Comparison of ENCODE assay signal across 15 mouse cellular contexts in genomic region chr10:51014901-51015300, GRCm38 (mm10).
A peak's percentile ranks its signal among the peaks of the same experiment; 100 is the strongest.
DNase-seq lines count a peak whose midpoint lies in the region; ATAC-seq and TF ChIP-seq lines count a peak whose summit lies in the region.
"Had no signal": no experiment of that assay in that cellular context is flagged by ENCODE, and none has a peak within 500 bp of the region (broad histone marks: within the 10 kb centered on the region; RNA-seq: fewer than 3 reads in every experiment).

No protein-coding gene starts in this region.

- no peaks in the 10 kb centered on the region for H3K27me3 ChIP-seq in embryonic facial prominence, embryonic 14.5 days (replicated peaks; ENCODE audit: control insufficient read depth, insufficient read depth, low read length)
- H3K27me3 ChIP-seq in embryonic facial prominence, embryonic 10.5 days (replicated peaks; ENCODE audit: low read depth, poor library complexity, severe bottlenecking), result peaks cover 6% of the 10 kb centered on the region; the same call in 1 of the 2 replicates
- H3K27me3 ChIP-seq in forebrain, embryonic 14.5 days (replicated peaks; ENCODE audit: control insufficient read depth, insufficient read depth, low read length), result no peaks in the 10 kb centered on the region
- no peaks in the 10 kb centered on the region for H3K27me3 ChIP-seq in hindbrain, postnatal 0 days (ENCODE audit: insufficient read depth, low read length)
- H3K27me3 ChIP-seq: heart, embryonic 15.5 days; limb, embryonic 15.5 days had no signal

- peak; percentile 40 for DNase-seq in embryonic facial prominence, embryonic 14.5 days (ENCODE audit: low spot score)
- DNase-seq in embryonic facial prominence, embryonic 10.5 days (ENCODE audit: low spot score), result no peak
- DNase-seq in Muller cell, postnatal 12 days (ENCODE audit: inconsistent ontology term), result peak; percentile 34
- peak; percentile 70 for DNase-seq in forebrain, embryonic 14.5 days (ENCODE audit: low spot score)
- peak; percentile 61 for DNase-seq in hindbrain, postnatal 0 days (ENCODE audit: low spot score)
- DNase-seq in kidney, postnatal 36 days, result no peak
- no peak for DNase-seq in heart, postnatal 4 days
- DNase-seq: B cell, adult 2 months; cerebellum, adult 8-10 months; gastrocnemius, adult 2 months; heart, adult 11 months; liver, postnatal 0 days had no signal

- no peak overlapping the region for H3K4me2 ChIP-seq in embryonic facial prominence, embryonic 14.5 days (ENCODE audit: low read depth, low read length)
- no peak overlapping the region for H3K4me2 ChIP-seq in forebrain, embryonic 14.5 days (ENCODE audit: low read length)
- H3K4me2 ChIP-seq in hindbrain, postnatal 0 days (ENCODE audit: low read depth, low read length), result no peak overlapping the region
- H3K4me2 ChIP-seq: heart, embryonic 15.5 days; limb, embryonic 15.5 days had no signal

- no peaks in the 10 kb centered on the region for H3K9me3 ChIP-seq in embryonic facial prominence, embryonic 14.5 days (ENCODE audit: control insufficient read depth, low read length)
- H3K9me3 ChIP-seq in embryonic facial prominence, embryonic 10.5 days, result no peaks in the 10 kb centered on the region
- H3K9me3 ChIP-seq in forebrain, embryonic 14.5 days (replicated peaks; ENCODE audit: control insufficient read depth, low read length), result no peaks in the 10 kb centered on the region
- H3K9me3 ChIP-seq in hindbrain, postnatal 0 days (ENCODE audit: low read length), result no peaks in the 10 kb centered on the region
- H3K9me3 ChIP-seq: heart, embryonic 15.5 days; limb, embryonic 15.5 days had no signal

- no peaks in the 10 kb centered on the region for H3K36me3 ChIP-seq in embryonic facial prominence, embryonic 14.5 days (ENCODE audit: control insufficient read depth, insufficient read depth, low read length)
- no peaks in the 10 kb centered on the region for H3K36me3 ChIP-seq in embryonic facial prominence, embryonic 10.5 days (replicated peaks)
- H3K36me3 ChIP-seq in forebrain, embryonic 14.5 days (ENCODE audit: control insufficient read depth, insufficient read depth, low read length), result no peaks in the 10 kb centered on the region
- H3K36me3 ChIP-seq in hindbrain, postnatal 0 days (ENCODE audit: insufficient read depth, low read length), result no peaks in the 10 kb centered on the region
- H3K36me3 ChIP-seq: heart, embryonic 15.5 days; limb, embryonic 15.5 days had no signal

- H3K27ac ChIP-seq in embryonic facial prominence, embryonic 14.5 days (replicated peaks; ENCODE audit: low read depth, low read length), result no peak overlapping the region
- H3K27ac ChIP-seq in embryonic facial prominence, embryonic 10.5 days (replicated peaks), result no peak overlapping the region
- no peak overlapping the region for H3K27ac ChIP-seq in forebrain, embryonic 14.5 days (ENCODE audit: low read depth, low read length)
- no peak overlapping the region for H3K27ac ChIP-seq in hindbrain, postnatal 0 days
- H3K27ac ChIP-seq: gastrocnemius, adult 2 months; heart, embryonic 15.5 days; limb, embryonic 15.5 days had no signal

- no peak for ATAC-seq in embryonic facial prominence, embryonic 14.5 days (ENCODE audit: low read depth)
- ATAC-seq in forebrain, embryonic 14.5 days, result peak; percentile 88
- ATAC-seq in hindbrain, postnatal 0 days, result peak; percentile 66; the same call in 1 of the 2 replicates
- no peak for ATAC-seq in CD4-positive, CD25-positive, alpha-beta regulatory T cell, adult 4 months
- ATAC-seq: liver, postnatal 0 days had no signal

- 0 out of 2 replicates have a peak, but pooled peaks cover 6% of the 10 kb centered on the region for H3K4me1 ChIP-seq in embryonic facial prominence, embryonic 14.5 days (ENCODE audit: control insufficient read depth, insufficient read depth, low read length)
- H3K4me1 ChIP-seq in embryonic facial prominence, embryonic 10.5 days, result peaks cover 13% of the 10 kb centered on the region
- peaks cover 8% of the 10 kb centered on the region; the same call in 1 of the 2 replicates for H3K4me1 ChIP-seq in forebrain, embryonic 14.5 days (ENCODE audit: control insufficient read depth, insufficient read depth, low read length)
- H3K4me1 ChIP-seq in hindbrain, postnatal 0 days (ENCODE audit: insufficient read depth, low read length), result peaks cover 3% of the 10 kb centered on the region; the same call in 1 of the 2 replicates

- H3K4me3 ChIP-seq in embryonic facial prominence, embryonic 14.5 days (ENCODE audit: low read depth, low read length), result no peak overlapping the region
- no peak overlapping the region for H3K4me3 ChIP-seq in embryonic facial prominence, embryonic 10.5 days
- no peak overlapping the region for H3K4me3 ChIP-seq in forebrain, embryonic 14.5 days (ENCODE audit: low read depth, low read length)
- no peak overlapping the region for H3K4me3 ChIP-seq in hindbrain, postnatal 0 days (ENCODE audit: low read length)
- H3K4me3 ChIP-seq: gastrocnemius, adult 2 months; heart, embryonic 15.5 days; limb, embryonic 15.5 days had no signal

- no peak overlapping the region for H3K9ac ChIP-seq in embryonic facial prominence, embryonic 14.5 days (ENCODE audit: low read depth, low read length)
- no peak overlapping the region for H3K9ac ChIP-seq in forebrain, embryonic 14.5 days (ENCODE audit: low read length)
- no peak overlapping the region for H3K9ac ChIP-seq in hindbrain, postnatal 0 days (replicated peaks; ENCODE audit: low read length)
- H3K9ac ChIP-seq: heart, embryonic 15.5 days; limb, embryonic 15.5 days; liver, postnatal 0 days had no signal

- TF ChIP-seq CTCF in hindbrain, postnatal 0 days (IDR thresholded peaks at IDR 0.05; ENCODE audit: low read depth), result no peak

- WGBS in embryonic facial prominence, embryonic 14.5 days, result 48% methylated on average over 2 of the region's 2 CpGs
- 63% methylated on average over 2 of the region's 2 CpGs for WGBS in embryonic facial prominence, embryonic 10.5 days
- 34% methylated on average over 2 of the region's 2 CpGs for WGBS in forebrain, embryonic 14.5 days
- WGBS in hindbrain, postnatal 0 days, result 9% methylated on average over 2 of the region's 2 CpGs

Comparison
In these comparisons a context has a peak if more than half of its experiments do, and no peak if none do; other contexts are left out.
1. DNase-seq: peak in embryonic facial prominence, embryonic 14.5 days (single experiment), Muller cell, postnatal 12 days (single experiment), forebrain, embryonic 14.5 days (single experiment) and hindbrain, postnatal 0 days (single experiment); none in embryonic facial prominence, embryonic 10.5 days (single experiment), kidney, postnatal 36 days (0 of 2) and heart, postnatal 4 days (single experiment).
2. ATAC-seq: peak in forebrain, embryonic 14.5 days (single experiment) and hindbrain, postnatal 0 days (single experiment); none in embryonic facial prominence, embryonic 14.5 days (single experiment) and CD4-positive, CD25-positive, alpha-beta regulatory T cell, adult 4 months (single experiment).